Mouse (Mus musculus) gastrocnemius, adult 8-10 months (tissue): ENCODE data around the gene Rps26. TPM values are rescaled to one million over a fixed set of nuclear protein-coding genes. Genes with fewer than 3 reads are reported as not detected.

ENCODE experiments used
- microRNA-seq: library from miRNA; unstranded; fragments of <30 nt; microRNA quantifications from one replicate; pipeline ENCODE4 v1.2.0, GENCODE M21; 2022
- total RNA-seq, 4 experiments: library from RNA; stranded (reverse); gene quantifications; 2 replicates each; pipeline ENCODE4 v1.2.4; 2022

Rps26 gene
- total RNA-seq, 4 experiments from 2014 or later = 166 to 361 (median 250) TPM

Small RNA genes within 50 kb of the gene (microRNA-seq; reads per million reads assigned to microRNA genes)
- not detected for gene Mir6917

Other genes with a start within 250 kb of the Rps26 start
- gene Ankrd52, start 249.6 kb downstream of the Rps26 start, total RNA-seq = 10 to 100 TPM; 38.7 to 48.8 (median 43.2) TPM
- not detected for gene Slc39a5, start 225.5 kb downstream of the Rps26 start, total RNA-seq
- gene Nabp2, start 215.3 kb downstream of the Rps26 start, total RNA-seq = 10 to 100 TPM; 59.0 to 70.3 (median 63.5) TPM
- gene Rnf41, start 215.1 kb downstream of the Rps26 start, total RNA-seq = 10 to 100 TPM; 13.6 to 14.7 (median 14.1) TPM
- gene Smarcc2, start 167.5 kb downstream of the Rps26 start, total RNA-seq = 10 to 100 TPM; 45.6 to 53.3 (median 49.5) TPM
- gene Myl6, start 132.6 kb downstream of the Rps26 start, total RNA-seq = 100 to 1,000 TPM; 125 to 188 (median 158) TPM
- 10 to 100 TPM in 2 of 4 experiments, 1 to 10 TPM in 2; 8.7 to 11.7 (median 10.0) TPM for gene Myl6b, start 128.1 kb downstream of the Rps26 start, total RNA-seq
- 10 to 100 TPM; 10.4 to 13.5 (median 13.4) TPM for gene Esyt1, start 100.9 kb downstream of the Rps26 start, total RNA-seq
- 1 to 10 TPM; 5.7 to 7.5 (median 6.7) TPM for gene Zc3h10, start 79.0 kb downstream of the Rps26 start, total RNA-seq
- 1,000 to 10,000 TPM in 2 of 4 experiments, 100 to 1,000 TPM in 2; 907 to 1,327 (median 1,023) TPM for gene Rpl41, start 77.4 kb downstream of the Rps26 start, total RNA-seq
- 10 to 100 TPM; 29.0 to 39.9 (median 33.1) TPM for gene Pa2g4, start 60.8 kb downstream of the Rps26 start, total RNA-seq
- 1 to 10 TPM; 2.1 to 2.7 (median 2.2) TPM for gene Erbb3, start 37.1 kb downstream of the Rps26 start, total RNA-seq
- under 1 TPM in 3 of 4 experiments, not detected in 1; 0.24 to 0.51 (median 0.34) TPM for gene Ikzf4, start 19.2 kb upstream of the Rps26 start, total RNA-seq
- 10 to 100 TPM; 32.2 to 37.4 (median 33.8) TPM for gene Suox, start 47.3 kb upstream of the Rps26 start, total RNA-seq
- gene Rab5b, start 69.5 kb upstream of the Rps26 start, total RNA-seq = 100 to 1,000 TPM in 3 of 4 experiments, 10 to 100 TPM in 1; 97.0 to 103 (median 102) TPM
- under 1 TPM in 1 of 4 experiments, not detected in 3; 0.25 TPM for gene Pmel, start 77.4 kb upstream of the Rps26 start, total RNA-seq
- gene Cdk2, start 78.3 kb upstream of the Rps26 start, total RNA-seq = 1 to 10 TPM; 2.5 to 3.4 (median 2.6) TPM
- gene Dgka, start 118.1 kb upstream of the Rps26 start, total RNA-seq = 10 to 100 TPM in 1 of 4 experiments, 1 to 10 TPM in 3; 7.5 to 10.0 (median 8.0) TPM
- gene Pym1, start 121.1 kb upstream of the Rps26 start, total RNA-seq = 10 to 100 TPM; 10.2 to 14.0 (median 11.9) TPM
- gene Mmp19, start 164.2 kb upstream of the Rps26 start, total RNA-seq = 1 to 10 TPM in 3 of 4 experiments, under 1 TPM in 1; 0.46 to 1.4 (median 1.1) TPM
- gene Dnajc14, start 177.3 kb upstream of the Rps26 start, total RNA-seq = 10 to 100 TPM; 23.5 to 27.2 (median 26.1) TPM
- 1 to 10 TPM; 2.0 to 2.3 (median 2.2) TPM for gene Tmem198b, start 177.6 kb upstream of the Rps26 start, total RNA-seq
- gene Sarnp, start 190.6 kb upstream of the Rps26 start, total RNA-seq = 10 to 100 TPM; 20.0 to 29.0 (median 24.0) TPM
- 1 to 10 TPM; 2.1 to 3.8 (median 2.7) TPM for gene Ormdl2, start 194.9 kb upstream of the Rps26 start, total RNA-seq